Mouse (Mus musculus): Measurements from ENCODE around the gene Wdtc1.
A peak's percentile ranks its signal among the peaks of the same experiment; 100 is the strongest.

The Wdtc1 gene

DNA sequence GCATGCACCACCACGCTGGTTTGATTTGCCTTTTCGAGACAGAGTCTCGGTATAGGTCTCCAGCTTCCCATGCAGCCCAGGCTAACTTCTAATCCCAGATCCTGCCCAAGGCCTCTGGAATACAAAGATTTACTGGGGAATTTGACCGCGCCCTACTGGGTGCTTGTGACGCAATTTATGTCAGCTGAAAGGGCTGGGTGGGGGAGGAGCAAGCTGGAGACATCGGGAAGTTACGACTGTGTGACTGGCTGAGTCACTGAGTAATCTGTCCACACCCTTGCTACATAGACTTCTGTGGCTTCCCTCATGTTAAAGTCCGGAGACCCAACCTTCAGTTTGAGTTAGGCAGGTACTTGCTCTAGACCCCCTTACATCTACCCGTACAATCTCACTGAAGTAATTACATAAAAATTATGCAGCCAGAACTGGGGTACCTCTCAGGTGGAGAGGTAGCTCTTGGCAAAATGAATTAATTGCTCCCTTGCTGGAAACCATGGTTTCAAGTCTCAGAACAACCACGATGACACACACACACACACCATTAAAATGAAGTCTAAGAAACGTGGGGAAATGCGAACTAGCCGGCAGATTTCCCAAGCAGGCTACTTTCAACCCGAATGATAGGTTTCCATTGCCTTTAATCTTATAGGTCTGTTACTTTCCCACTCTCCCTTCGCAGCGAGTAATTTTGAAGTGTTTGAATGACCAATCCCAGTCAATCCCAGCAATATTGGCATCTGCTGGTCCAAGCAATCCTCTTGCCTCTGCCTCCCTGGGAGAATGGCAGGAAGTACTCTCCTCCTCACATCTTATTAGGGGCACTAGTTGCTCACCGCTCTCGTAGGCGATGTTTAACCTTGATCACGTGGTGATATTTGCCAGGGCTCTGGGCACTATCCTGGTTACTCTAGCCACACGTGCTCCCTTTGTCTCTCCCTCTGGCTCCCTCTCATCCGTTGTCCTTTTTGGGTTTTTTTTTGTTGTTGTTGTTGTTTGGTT is at the start of gene Wdtc1:
TSS of gene Wdtc1 (minus strand) at position 115 of the 999 bp plus-strand sequence.
- no peak for DNase-seq

- no peak for DNase-seq
These were observed 48.7 kb upstream of the Wdtc1 start for GRCm38 (mm10) chr4:133402011-133402410.

- no peak for DNase-seq
These were observed 46.8 kb upstream of the Wdtc1 start for GRCm38 (mm10) chr4:133400098-133400497.

DNA sequence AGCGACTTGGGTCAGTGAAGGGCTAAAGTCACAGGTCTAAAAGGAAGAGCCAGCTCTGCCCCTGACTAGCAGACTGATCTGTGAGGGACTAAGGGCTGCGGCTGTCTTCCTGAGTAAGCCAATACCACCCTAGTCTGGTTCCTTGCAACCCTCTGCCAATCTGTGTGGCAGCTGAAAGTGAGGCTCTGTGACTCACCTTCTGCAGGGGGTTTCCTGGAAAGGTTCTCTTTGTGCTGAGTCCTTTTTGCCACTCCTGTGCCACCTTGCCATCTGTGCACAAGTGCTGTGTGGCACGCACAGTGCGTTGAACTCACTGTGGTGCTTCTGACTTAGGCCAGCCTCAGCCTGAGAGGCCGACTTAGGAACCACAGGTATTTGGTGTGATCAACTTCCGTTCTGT is 46.2 kb upstream of the Wdtc1 start:
- DNase-seq: no peak

DNA sequence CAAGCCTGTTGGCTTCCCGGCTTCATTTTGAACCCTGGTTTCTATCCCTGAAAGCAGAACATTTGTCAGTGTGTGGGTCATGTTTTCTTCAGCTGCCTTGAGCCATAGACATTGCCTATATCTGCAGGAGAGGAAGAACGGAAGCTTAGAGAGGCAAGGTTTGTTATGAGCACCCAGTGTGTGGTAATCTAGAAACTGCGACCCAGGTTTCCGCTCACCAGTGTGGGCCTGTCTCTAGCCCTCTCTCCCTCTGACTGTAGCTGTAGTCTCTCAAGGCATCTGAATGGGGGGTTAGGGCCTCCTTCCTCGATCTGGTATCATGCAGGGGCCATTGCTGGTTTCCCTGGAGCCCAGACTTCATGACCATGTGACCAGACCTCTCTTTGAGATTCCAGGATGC is 45.3 kb upstream of the Wdtc1 start:
- DNase-seq: no peak

DNA sequence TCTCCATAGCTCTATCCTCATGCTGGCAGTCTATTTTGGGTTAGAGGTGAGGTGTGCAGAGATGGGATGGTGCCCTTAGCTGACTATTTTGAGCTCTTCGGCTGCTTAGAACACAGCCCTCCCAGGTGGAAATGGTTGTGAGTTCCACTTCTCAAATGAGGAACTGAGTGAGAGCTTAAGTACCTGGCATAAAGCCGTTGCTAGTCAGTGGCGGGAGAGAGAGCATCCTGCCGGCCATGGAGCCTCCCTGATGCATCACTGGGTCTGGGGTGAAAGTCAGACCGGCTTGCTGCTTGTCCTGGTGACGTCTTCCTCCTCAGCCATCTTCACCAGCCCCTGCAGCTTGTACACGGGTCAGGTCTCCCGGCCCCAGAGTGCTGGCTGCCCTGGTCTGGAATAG is 44.7 kb upstream of the Wdtc1 start:
- no peak for DNase-seq

GRCm38 (mm10) chr4:133397299-133397698 is 44.0 kb upstream of the Wdtc1 start:
- no peak for DNase-seq

- DNase-seq: no peak
These were observed 42.8 kb upstream of the Wdtc1 start for GRCm38 (mm10) chr4:133396079-133396478.

DNA sequence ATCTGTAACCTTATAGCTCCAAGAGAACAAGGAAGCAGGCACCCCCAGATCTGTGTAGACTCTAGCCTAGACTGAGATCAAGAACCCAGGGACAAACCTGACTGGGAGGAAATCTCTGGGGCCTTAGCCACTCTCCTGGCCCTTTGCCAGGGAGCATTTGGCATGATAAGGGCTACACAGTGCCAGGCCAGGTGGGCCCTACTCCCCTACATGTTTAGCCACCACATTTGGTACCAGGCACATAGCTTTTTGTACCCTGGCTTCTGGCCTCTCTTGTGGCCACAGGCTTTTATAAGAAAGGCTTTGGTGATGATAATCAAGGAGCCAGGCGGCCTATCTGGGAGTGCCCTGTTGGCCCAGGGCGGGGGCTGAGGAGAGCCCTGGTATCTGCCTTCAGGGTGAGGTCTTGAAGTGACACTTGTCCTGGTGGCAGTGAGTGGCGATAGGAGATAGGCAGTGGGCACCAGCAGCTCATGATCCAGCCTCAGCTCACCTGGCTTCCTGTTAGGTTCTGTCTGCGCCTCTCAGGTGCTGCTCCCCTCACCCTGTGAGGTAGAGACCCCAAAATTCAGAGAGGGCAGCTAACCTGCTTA is 41.8 kb upstream of the Wdtc1 start:
- DNase-seq: no peak

- no peak for DNase-seq
These were observed 38.1 kb upstream of the Wdtc1 start for GRCm38 (mm10) chr4:133391185-133392040.

GRCm38 (mm10) chr4:133390585-133390984 is 37.3 kb upstream of the Wdtc1 start:
- DNase-seq: no peak

DNA sequence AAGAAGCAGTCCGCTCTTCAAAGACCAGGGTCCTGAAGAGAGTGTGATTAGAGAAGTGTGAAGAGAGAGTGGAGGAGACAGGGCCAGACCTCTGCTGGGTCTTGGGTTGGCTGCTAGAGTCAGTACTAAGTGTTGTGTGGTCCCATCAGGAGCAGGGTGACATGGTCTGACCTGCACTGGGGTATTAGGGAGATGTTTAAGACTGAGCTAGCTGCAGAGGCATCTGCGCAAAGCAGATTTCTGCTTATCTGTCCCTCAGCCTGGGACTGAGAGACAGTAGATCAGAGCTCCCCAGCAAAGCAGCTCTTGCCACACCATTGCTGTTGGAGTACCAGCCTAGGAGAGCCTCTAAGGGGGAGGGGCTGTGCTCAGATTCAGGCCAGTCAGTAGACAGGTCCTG is 36.8 kb upstream of the Wdtc1 start:
- DNase-seq: no peak

GRCm38 (mm10) chr4:133388781-133389552 is 35.7 kb upstream of the Wdtc1 start:
- no peak for DNase-seq

DNA sequence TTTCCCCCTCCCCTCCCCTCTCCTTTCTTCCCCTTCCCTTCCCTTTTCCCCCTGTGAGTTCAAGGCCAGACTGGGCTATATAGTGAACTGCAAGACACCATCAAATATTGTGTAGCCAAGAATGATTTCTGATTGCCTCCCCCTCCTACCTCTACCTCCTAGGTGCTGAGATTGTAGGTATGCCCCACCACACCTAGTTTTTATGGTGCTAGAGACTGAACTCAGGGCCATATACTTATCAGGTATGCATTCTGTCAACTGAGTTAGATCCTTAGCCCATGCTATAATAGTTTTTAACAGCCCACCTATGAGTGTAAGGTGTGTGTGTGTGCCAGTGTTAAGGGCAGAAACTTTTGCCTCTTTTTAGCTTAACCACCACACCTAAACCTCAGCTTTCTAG is 33.8 kb upstream of the Wdtc1 start:
- DNase-seq: no peak

DNA sequence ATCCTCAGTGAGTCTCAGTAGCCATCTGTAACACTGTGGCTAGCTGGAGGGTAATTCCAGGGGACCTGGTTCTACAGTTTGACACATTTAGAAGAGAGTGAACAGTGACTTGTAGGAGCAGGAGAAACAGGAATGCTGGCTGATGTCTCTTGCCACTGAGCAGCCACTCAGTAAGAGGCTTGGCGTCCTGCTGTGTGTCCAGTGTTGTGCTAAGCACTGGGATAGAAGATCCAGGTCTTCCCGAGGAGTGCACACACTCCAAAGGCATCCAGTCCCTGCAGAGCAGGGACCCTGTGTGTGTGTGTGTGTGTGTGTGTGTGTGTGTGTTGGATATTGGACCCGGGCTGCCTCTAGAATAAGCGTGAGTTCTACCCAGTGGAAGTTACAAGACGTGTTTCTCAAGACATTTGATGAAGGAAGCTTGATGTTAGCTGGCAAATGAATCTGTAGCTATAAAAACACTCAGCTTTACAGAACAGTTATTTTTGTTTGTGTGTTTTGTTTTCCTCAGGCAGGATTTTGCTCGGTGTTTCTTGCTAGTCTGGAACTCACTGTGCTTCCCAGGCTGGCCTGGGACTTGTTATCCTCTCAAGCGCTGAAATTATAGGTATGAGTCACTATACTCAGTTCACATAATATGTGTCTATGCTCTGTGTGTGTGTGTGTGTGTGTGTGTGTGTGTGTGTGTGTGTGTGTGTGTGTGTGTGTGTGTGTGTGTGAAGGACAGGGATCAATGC is 32.9 kb upstream of the Wdtc1 start:
- no peak for DNase-seq

DNA sequence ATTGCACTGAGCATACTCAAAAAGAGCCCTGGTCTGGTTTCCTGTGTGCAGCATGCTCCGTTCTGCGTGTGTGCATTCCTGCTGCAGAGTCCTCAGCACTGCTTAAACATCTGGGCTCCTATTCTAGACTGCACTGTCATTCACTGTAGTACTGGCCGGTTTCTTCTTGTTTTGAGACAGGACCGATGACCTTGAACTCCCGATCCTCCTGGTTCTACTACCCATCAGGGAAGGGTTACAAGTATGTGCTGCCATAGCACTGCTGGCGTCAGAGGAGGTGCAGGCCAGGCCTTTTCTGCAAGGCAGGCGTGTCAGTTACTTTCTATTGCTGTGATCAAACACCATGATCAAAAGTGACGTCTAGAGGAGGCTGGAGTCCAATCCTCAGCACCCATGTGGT is 27.9 kb upstream of the Wdtc1 start:
- no peak for DNase-seq

DNA sequence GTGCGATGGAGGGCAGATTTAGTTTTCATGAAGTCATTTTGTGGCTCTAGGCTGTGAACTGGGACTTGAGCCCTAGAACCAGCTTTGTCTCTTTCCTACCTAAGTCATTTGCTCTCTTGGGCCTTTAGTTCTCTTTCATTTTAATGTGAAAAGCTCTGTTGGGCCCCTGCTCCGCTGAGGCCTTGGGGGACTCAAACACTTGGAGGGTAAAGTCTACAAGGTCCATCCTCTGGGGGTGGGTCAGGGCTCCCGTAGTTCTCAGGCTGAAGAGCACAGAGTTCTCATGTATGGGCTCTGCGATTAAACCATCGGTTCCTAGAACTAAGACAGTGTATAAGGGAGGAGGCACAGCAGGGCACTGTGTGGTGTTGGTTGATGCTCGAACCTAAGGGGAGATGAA is 27.3 kb upstream of the Wdtc1 start:
- no peak for DNase-seq

- DNase-seq: no peak
These were observed 26.6 kb upstream of the Wdtc1 start for GRCm38 (mm10) chr4:133379861-133380260.

- DNase-seq: no peak
These were observed 25.7 kb upstream of the Wdtc1 start for GRCm38 (mm10) chr4:133379046-133379347.

DNA sequence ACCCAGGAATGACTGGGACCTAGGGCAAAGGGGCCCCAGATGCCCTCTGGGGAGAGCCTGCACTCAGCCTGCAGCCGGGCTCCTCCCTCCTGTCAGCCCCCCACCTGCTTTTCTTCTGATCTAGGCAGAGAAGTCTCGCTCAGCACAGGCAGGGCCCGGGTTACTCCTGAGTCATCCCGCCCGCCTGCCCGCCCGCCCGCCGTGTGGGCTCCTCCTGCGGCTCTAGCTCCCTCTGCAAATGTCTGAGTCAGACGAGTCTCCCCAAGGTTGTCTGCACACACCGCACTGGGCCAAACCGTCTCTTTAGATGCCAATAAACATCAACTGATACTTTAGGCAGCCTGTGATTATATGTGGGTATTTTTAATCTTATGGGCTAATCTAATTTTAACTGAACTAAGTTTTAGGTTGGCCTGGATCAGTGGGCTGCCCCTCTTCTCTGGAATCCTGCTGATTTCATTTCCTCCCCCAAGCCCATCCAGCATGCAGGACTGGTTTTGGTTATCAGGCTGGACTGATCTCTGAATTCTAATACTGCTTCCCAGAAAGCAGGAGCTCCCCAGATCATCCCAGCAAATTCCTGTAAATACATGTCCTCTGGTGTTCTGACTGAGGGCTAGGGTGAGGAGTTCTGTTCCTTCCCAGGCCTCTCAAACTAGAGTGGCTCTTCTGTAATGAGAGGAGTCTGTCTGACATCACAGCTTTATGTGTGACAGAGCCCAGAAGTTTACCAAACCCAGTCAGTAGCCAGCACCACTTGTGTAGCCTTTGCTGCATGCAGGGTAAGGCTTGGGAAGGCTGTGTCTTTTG is 25.2 kb upstream of the Wdtc1 start:
- peak; percentile 42 to 49 for DNase-seq

Data from thymus, adult 18-20 months (tissue).